Mouse (Mus musculus) cerebellum, adult (tissue): ENCODE data around the gene Bex4.
"Not testable (repeated sequence)": the region's sequence is repeated elsewhere in the genome, so short reads cannot be mapped to it uniquely, and the experiment has no call there.

ENCODE experiments used
- ATAC-seq: cut with Nextera tagmentation; 2 replicates; pipeline ENCODE4 v1.9.2; 2017; ENCODE audit warnings: mild to moderate bottlenecking, moderate library complexity, mixed read lengths; ENCODE audit not compliant: insufficient number of reproducible peaks, low FRiP score, low TSS enrichment

The Bex4 gene

DNA sequence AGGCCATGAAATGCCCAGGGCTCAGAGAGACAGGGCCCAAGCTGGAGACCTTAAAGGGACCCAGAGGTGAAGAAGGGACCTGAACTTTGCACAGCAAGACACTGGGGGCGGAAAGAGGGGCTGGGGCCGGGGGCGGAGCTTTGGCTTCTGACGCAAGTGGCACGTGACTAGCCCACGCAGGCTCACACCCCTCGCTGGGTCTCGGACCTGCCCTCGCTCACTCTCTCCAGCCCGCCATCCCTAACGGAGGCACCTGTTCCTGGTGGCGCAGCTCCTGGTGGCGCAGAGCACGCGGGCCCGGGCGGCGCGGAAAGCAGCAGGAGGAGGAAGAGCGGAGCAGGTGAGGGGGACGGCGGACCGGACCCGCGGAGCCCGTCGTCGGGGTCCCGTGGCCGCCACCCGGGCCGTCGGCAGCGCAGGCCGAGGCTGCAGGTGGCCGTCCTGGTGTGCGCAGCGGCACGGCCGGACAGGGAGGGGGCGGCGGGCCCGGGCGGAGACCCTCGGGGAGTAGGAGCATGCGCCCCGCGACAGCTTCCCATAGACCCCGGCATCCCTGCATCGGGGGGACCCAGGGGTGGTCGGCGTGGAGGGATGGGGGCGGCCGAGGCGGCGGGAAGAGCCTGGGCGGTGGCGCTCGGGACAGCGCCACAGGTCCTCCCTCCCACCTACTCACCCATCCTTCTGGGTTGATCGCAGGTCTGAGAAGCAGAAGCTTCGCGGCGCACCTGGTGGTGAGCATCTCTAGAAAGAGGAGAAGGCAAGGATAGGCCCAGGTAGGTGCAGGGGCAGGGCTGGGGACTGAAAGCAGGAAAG is at the start of gene Bex4:
Gene Bex4 (plus strand): TSS at position 170 of the 813 bp plus-strand sequence.
- ATAC-seq: peak; percentile 97

DNA sequence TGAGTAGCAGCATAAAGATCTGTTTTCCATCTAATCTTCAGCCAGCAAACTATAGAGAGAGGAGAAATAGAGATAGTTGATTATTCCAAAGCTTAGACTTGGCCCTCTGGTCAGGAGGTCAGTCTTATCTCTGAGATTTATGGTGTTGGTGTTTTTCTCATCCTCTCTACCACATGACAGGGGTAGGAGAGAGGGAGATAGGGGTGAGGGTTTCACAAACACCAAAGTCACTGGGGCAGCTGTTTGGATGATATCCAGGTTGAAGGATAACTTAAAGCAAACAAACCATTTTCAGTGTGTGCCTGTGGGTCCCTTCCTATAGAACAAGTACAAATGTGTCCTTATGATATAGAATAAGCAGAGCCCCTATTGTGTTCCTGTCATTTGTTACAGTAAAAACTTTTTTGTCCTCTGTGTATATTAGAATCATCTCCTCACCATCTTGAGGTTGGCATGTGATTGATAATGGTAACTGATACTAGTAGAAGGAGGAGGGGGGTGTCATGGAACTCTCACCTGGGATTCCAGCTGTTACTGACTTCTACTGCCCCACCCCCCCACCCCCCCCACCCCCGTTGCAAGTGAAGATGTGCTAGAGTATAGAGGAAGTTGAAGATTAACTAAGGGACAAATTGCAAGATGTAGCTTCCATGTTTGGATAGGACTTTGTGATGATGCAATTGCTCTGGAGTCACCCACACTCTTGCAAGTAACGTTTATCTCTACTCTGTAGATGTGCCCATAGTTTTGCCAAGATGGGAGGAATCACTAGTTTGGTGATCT is 46.1 kb upstream of the Bex4 start:
- no peak for ATAC-seq

DNA sequence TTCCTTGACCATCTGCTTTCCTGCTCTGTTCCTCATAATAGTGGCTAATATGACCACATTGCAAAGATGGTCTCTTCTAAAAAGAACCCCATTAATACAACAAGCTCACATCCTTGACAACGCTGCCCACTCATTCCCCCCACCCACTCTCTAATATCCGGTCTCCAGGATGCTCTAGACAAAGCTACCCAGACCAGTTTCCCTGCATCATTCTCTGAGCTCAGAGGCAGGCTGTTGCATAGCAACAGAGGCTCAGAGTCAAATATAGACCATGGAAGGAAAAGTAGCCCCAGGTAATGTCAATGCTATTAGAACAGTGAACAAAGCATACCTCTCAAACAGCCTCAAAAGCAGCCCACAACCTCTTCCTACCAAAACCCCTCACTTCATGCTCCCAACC is 44.4 kb upstream of the Bex4 start:
- ATAC-seq: no peak

DNA sequence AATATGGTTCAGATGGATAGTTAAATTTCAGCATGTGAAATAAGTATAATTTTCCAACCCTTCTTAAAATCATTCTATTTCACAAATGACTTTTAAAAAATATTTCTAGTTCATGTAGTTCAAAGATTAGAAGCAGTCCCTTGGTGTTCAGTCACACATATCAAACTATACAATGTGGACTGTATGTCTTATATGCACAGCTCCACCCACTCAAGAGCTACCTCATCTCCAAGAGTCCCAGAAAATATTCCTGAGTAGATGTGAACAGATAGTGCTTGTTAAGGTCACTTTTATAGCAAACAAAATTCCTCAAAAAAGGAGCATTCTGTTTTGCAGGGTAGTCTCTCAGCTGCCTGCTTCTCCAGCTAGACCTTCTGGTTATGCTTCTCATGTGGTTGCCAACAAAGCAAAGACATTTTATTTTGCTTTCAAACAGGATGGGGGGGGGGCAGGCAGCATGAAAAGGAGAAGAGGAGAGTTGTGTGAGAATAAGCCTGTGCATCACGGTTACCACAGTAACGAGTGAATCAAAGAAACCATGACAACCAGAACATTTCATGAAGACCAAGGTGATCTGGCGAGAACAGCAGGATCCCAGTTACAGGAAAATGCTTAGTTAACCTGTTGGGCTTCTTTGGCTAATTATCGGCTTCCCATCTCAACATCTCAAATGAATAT is 34.6 kb upstream of the Bex4 start:
- no peak for ATAC-seq

DNA sequence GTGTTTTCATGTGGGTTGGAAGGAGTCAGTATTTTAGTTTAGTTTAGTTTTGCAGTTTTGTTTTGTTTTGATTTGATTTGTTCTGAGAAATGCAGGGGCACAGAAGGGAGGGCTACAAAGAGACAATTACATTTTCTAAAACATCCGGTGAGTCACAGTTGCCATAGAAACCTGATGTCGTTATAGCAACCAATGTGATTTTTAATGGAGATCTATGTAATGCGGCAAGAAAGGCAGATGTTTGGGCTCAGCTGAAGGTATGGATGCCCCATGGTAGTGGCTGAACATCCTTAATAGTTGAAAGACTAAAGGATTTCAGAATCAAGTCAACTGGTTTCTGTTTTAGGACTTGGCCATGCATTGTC is 34.1 kb upstream of the Bex4 start:
- no peak for ATAC-seq

DNA sequence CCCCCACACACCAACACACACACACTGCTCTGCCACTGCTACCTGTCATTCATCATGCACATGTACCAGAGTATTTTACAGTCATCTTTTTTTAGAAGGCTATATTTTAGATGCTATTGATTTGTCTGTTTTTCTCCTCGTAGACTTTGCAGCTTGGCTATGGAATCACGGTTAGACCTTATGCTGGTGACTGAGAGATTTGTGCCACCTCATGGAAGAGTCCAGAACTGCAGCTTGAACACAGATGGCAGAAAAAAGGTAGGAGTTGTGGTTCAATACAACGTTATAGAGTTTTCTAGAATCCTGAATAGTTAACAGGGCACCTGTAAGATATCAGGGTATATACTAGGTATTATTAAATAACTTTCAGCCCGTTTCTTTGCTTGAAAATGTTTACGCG is 30.9 kb upstream of the Bex4 start:
- ATAC-seq: peak; percentile 61

DNA sequence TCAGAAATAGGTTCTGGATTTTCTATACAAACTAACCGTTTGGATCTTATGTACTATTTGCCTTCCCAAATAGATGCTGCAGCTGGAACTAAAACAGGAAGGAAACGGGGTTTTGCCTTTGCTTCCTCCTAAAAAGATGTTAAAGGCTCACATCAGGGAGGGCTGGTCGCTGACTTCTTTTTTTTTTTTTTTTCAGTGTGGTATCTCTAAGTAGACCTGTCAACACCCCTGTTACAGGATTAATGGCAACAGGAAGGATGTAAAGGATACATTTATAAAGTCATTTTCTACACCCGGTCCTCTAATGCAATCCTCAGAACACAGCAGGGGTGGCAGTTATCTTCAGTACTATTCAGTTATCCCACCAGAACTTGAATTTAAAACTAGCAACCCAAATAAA is 23.8 kb upstream of the Bex4 start:
- ATAC-seq: no peak

DNA sequence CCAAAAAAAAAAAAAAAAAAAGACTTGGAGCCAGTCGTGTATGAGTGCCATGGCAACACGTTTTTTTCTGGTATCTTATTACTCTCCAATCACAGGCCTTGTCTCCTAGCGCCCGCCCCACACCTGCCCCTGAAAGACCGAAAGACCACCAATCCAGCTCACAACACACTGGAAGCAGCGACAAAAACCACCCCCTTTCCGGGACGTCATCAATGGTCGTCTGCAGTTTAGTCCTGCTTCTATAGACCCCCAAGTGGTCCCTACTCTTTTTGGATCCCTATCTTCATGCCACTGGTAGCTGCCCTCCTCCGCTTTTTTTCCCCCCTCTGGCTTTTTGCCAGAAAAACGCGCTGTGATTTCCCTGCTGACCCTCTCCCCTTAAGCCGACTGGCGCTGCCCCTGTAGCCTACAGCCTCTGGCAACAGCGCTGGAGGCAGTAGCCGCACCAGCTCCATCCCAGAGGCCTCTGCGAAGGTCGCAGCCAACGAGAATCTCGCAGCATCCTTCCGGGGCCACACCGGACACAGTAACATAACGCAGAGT is 23.3 kb upstream of the Bex4 start:
- peak; percentile 98 for ATAC-seq

DNA sequence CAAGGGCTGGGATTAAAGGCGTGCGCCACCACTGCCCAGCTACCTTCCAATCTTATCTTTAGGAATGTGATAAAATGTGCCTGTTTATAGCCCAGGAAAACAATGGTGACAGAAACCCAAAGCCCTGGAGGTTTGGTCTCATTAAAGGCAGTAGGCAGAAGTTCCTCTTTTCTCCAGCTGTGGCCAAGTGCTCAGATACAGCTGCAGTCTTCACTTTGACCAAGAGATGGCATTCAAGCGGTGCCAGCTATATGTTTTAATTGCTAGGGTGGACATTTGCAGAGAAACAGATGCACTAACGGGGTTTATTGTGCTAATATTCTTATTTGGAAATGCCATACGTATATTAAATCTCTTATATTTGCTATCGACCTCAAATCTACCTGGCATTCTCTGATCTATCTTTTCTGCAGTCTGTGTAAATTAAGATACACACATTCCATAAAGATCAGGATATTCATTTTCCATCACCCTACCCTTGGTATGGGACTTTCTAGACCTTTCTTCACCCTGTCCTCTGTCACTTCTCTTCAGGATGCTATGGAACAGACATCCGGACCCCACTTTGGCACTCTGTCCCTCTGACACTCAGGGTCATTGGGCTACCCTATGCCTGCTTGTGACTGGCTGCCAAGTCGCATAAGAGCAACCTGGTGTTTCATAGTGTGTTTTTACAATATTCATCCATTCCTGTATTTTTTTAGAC is 11.6 kb upstream of the Bex4 start:
- no peak for ATAC-seq

DNA sequence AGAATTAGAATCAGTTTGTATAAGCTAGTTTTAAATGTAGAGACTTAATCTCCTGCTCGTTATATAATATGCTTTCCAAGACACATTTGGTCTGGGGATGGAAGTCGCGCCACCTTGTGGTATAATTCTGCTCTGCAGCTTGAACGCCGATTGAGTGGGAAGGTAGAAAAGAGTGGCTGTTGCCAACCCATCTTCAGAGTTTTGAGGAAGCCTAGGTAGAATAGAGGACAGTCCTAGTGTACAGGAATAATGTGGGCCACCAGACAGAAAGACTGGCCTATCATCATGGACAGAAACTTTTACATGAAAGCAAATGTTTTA is 11.1 kb upstream of the Bex4 start:
- ATAC-seq: no peak

DNA sequence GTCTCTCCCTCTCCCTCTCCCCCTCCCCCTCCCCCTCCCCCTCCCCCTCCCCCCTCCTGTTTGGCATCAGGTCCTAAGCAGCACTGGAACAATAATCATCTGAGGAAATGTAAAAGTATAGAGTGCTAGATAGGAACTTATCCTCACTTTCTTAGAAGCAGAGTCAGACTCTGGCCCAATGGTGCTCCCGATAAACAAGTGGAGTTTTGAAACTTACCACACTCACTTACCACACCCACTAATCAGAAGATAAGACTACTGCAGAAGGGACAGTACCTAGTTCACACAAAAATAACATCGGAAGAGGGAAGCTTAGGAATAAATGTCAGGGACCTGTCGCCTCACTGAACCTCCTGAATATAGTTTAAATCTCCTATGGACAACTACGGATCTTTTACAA is 3.2 kb upstream of the Bex4 start:
- ATAC-seq: no peak

DNA sequence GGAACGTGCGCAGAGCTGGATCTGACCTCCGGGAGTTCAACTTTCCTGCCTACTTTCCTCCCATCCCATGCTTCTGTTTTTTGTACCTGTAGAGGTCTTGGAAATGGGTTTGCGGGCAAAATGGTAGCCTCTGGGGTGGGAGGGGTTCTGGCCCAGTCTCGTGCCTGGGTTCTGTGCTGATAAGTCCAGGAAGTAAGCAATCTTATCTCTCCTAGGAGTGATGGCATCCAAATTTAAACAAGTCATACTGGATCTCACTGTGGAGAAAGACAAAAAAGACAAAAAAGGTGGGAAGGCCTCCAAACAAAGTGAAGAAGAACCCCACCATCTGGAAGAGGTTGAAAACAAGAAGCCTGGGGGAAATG is 826 bp downstream of the Bex4 start:
- ATAC-seq: not testable (repeated sequence)

DNA sequence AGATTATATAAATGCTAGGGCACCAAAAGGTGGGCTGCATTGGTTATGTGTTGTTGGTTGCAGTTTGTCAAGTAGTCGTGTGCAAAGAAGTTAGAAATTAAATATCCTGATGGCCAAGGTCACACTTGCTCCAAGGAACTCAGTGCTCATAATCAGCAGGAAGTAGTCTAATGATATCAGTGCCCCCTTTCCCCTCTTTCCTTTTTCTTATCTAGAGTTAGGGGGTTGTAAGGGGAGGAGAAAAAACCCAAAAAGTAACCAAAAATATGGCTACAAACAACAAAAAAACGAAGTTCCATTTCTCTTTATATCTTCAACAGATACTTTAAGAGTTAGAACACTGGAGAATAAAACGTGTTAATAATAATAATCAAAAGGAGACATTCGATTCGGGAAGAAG is 2.6 kb downstream of the Bex4 start:
- ATAC-seq: no peak

DNA sequence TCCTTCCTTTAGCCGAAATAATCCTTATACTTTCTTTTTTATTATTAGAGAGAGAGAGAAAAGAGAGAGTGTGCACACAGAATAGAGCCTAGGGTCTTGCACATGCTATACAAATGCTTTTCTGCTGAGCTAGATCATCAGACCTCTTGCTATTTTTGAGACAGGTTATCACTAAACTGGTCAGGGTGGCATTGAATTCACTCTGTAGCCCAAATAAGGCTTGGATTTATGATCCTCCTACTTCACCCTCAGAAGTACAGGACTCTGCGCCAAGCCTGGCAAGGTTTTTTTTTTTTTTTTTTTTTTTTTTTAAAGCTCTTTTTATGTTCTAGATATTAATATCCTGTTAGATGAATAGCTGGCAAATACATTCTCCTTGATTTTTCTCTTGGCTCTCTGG is 4.9 kb downstream of the Bex4 start:
- ATAC-seq: no peak

DNA sequence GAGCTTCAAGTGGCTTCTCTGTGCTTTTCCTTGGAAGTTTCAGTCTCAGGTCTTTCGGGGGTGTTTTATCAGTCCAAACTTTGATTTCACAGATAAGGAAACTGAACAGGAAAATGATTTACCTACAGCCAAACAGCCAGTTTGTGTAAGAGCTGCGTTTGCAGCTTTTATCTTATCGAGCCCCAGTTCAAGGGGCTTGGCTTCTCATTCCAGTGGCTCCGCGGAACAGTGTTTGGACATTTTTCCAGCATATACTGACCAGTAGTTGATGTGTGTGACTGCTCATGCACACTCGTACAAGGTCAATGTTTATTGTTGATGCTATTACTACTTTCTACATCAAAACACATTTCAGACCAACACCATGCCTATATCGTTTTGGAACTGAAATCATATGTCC is 5.4 kb downstream of the Bex4 start:
- no peak for ATAC-seq

DNA sequence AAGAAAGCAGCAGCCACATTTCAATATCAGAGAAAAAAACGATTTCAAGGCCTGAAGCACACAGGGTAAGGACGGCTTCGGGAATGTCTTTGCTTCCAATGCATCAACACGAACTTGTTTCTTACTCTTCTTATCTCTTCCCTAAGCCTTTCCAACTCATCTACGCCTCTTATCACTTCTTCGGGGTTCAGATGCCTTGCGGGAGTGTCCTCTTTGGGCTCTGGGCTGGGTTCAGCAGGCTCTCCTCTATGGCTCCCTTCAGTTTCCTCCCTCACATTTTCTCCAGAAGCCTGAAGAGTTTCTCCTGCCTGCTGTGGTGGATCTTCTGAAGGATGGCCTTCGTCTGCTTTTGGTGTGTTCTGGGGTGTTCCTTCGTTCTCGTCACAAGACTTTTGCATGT is 31.8 kb downstream of the Bex4 start:
- no peak for ATAC-seq

DNA sequence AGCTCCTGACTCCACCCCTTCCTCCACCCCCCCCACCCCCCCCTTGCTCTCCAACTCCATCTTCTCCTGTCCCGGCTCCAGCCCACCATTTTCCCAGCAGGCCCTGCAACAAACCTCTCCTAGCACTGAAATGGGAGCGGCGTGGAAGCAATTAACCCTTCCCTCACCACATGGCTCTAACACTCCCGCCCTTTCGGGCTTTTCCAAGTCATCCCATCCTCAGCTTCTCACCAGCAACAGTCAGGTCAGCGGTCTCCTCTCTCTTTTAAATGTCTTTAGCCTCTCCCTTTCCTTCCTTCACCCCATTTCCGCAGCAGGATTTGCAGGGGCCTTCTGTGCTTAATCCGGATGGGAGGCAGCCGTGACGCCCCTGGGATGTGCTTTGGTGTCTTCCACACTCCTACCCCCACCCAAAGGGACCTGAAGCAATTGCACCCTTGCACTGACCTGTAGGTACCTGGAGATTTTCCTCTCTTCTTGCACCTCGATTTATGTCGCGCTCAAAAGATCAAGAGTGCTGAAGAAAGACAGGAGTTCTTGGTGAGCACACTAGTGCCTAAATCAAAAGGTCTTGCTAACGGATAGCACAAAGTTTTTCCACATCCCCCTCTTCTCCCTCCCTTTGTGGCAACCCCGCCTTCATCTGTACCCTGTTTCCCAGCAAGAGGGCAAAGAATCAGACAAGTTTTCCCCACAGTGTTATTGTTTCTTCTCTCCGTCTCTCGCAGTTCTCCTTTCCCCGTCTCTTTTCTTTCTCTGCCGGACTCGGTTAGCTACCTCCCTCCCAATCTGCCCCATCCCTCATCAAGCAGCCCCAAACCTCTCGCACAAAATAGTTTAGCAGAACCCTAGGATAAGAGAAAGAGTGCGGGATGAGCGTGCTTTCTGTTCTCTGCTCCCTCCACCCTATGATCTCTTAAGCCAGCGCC is 32.7 kb downstream of the Bex4 start:
- peak; percentile 67 for ATAC-seq

DNA sequence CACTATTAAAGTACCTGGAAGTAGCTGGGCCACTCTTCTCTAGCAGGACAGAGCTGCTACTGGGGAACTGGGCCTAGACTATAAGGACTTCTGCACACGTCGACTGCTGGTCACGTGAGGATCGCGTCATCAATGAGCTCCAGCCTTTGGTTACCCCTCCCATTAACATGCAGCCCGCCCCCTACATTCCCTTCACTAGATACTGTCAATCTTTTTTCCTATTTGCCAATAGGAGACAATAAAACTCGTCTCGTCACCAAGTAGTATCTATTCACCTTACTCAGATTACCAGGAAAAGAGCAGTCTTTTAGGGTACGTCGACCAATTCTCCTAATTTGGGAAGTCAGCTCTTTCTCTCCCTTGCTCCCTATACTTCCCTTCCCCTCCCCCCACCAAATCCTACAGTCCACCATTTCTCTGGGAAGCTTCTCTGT is 33.3 kb downstream of the Bex4 start, which contains the start of gene Tceal8:
Gene Tceal8 (minus strand): TSS at position 225 of the 434 bp plus-strand sequence.
- peak; percentile 98 for ATAC-seq

DNA sequence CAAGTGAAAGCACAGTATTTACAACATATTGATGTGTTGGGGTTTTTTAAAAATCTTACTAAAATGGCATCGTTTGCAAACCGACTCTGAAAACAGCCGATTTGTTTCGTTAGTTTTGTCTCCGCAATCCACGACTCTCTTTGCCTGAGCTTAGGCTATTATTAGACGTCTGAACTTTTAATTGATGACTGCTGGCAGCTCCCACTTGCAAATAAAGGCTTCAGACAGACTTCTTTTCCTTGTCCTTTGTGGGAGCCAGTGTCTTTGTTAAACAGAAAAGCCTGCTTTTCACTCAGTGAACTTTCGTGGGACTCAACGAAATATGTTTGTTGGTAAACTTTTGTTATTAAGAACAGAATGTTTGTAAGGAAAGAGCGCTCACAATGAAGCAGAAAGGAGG is 34.0 kb downstream of the Bex4 start:
- ATAC-seq: no peak
